Mouse (Mus musculus) kidney, adult 2 months (tissue): ENCODE measurements around the gene Il2rb.

Source experiments
- CTCF ChIP-seq: fragments of 200-500 bp; conservative IDR thresholded peaks from 2 replicates; pipeline ENCODE4 v1.5.1; 2011; ENCODE audit warnings: low read depth, mild to moderate bottlenecking, control low read depth, low read length, moderate library complexity, mixed read lengths; ENCODE audit not compliant: insufficient read depth, insufficient read length
- POLR2A ChIP-seq: fragments of 200-500 bp; IDR thresholded peaks from one replicate; pipeline ENCODE4 v1.6.1; 2011; ENCODE audit warnings: low read depth, low read length, control low read depth

- TF ChIP-seq CTCF (no peak), POLR2A (no peak)
Measured at GRCm38 (mm10) chr15:78509297-78509899, 14.3 kb upstream of the Il2rb start.
